Mouse (Mus musculus) B cell, adult 2 months (primary cell): Measurements from ENCODE around the gene Plxnb2.

ENCODE experiments used
- DNase-seq, 2 experiments: peaks; one replicate each; pipeline ENCODE4 v3.0.0; 2022

The Plxnb2 gene

DNA sequence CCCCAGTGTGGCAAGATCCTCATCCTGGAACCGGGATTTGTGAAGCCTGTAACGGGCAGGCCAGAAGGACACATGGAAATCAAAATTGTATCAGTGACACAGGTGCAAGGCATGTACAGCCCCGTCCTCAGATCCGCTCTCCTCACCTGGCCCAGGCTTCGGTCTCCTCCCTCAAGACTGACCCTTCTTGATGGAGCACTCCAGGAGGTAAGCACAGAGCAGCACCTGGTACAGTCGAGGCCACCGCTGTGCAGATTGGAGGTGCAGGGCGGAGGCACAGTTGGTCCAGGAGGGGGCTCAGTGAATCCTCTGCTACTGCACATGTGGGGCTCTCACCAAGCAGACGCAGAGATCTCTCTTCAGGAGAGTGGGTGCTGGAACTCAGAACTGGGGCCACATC is 55.2 kb downstream of the Plxnb2 start:
- DNase-seq = no peak

DNA sequence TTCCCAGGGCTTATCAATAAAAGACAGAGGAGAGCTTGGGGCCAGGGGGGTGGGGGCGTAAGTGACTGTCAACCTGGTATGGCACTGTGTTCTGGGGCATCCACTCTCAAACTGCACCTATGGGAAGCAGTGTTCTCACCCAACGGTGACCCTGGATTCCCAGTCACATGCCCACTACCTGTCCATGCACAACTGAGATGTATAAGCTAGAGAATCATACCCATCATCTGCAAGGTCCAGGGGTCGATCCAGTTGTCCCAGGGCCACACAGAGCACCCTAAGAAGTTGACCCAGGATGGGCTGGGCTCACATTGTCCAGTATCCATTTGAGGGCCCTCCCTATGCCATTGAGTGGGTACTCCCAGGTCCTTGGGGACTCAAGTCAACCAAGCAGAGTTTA is 56.3 kb downstream of the Plxnb2 start:
- DNase-seq = no peak

DNA sequence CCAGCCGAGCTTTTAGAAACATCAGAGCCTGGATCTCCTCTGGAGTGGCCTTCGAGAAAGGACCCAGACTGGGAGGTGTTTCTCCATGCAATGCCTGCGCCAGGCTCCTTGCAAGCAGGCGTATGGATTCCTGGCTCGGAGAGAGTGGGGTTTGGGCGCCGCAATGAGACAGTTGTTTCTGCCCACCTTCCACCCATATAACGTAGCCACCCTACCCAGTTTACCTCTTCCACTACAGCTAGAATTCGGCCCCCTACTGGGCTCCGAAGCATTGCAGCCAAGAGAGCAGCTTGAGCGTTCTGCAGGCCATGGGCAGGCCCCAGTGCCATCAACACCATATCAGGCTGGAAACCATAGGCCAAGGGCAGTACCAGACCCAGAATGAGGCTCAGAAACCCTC is 57.0 kb downstream of the Plxnb2 start:
- no peak for DNase-seq

DNA sequence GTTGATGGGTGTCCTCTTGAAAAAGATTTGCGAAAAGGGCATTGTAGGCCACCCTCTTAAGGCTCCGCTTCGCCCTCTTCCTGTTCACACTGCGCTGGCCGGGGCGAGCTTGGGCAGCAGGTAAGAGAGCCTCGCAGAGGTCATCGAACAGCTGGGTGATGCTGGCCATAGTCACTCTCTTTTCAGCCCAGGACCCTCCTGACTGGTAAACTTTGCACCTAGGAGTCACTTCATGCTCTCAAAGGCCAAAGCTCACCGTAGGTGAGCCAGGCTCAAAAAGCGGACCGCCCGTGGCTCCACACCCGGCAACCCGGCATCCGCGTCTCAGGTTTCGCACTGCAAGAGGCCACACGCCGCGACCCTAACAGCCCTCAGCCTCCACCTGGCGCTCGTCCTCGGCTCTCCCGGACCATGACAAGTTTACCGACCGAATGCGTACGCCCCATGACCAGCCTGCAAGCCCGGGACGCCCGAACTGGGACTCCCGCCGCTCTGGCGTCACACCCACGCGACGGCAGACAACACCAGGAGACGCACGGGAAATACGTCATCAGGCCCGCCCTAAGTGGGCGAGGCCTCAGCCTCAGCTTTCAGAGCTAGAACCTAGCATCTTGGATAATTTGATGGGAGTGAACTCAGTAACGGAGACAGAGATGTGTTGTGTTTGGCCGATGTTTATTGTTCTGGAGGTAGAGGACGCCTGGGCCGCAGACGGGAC is 57.8 kb downstream of the Plxnb2 start, which contains the start of gene Tubgcp6:
Gene Tubgcp6 (minus strand): TSS at position 464 of the 718 bp plus-strand sequence.
- peak; percentile 97 to 98 for DNase-seq

DNA sequence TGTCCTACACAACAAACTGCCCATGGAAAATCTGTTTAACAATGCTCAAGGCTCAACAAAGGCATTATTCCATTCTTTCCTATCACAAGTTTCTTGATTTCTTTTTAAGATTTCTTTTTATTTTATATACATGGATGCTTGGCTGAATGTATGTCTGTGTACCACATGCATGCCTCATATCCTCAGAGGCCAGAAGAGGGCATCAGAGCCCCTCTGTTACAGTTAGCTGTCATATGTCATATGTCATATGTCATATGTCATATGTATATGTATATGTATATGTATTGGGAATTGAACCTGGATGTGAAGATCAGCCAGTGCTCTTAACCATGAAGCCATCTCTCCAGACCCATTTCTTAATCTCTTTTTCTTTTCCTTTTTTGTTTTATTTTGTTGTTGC is 62.6 kb downstream of the Plxnb2 start:
- peak; percentile 65 to 70 for DNase-seq

DNA sequence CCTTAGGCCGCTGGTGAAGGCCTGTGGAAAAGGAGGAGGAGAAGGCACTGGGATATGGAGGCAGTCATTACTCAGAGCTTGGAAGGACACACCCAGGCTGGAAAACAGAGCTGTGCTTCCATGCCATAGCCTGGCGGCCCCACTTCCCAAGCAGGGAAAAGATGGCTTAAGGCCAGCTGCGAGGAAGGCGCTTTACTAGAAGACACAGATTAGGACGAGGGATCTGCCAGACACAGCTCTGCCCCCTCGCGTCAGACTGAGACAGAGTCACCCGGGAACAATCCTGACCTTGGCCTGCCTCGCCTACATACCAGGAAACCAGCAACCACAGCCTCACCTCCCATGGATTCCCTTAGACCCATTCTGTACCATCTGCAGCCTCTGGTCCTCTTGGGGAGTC is 70.4 kb downstream of the Plxnb2 start:
- no peak for DNase-seq

DNA sequence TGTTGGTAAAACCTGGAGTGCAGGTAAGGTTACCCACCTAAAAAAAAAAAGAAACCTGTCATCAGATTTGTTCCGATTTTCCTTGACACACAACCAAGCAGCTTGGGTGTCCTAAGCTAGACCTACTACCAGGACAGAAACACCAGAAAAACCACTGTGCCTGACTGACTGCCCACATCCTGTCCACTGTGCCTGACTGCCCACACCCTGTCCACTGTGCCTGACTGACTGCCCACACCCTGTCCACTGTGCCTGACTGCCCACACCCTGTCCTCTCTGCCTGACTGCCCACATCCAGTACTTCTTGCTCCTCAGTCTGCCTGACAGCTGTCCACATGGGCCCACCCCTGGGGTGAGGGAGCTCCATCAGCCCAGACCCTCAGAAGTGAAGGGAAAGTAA is 73.6 kb downstream of the Plxnb2 start:
- no peak for DNase-seq

DNA sequence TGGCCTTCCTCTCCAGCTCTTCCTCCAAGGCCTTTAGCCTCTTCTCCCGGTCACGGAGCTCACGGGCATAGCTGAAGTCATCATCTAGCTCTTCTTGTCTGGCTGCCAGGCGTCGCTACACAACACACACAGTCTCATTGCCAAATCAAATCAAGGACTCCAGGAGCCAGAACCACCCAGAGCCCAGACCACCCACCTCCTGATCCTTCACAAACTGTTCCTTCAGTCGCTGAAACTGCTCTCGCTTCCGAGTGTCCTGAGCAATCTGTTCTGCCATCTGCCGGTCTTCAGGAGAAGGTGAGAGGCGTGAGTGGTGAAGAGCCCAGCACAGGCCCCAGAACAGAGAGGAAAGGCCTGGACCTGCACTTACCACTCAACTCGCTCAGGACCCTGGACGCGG is 74.5 kb downstream of the Plxnb2 start:
- DNase-seq = no peak
